Mouse (Mus musculus): ENCODE measurements around the gene Car12.
A peak's percentile ranks its signal among the peaks of the same experiment; 100 is the strongest.

The Car12 gene

DNA sequence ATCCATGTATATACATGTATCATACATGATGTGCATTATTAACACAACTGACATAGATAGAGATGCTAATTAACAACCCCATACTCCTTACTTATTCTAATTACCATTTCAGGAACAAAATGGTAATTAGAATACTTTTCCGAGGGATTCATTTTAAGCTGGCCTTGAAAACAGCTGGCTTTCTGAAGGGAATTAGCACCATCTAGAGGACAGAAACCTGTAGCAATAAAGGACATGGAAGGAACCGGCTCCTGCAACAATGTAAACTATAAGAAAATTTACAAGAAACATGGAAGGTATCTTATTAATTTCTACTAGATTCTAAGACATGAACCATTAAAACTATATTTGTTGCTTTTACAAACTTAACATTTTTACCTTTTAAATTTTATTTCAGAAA is 74.3 kb downstream of the Car12 start:
- DNase-seq = peak; percentile 43 to 63

DNA sequence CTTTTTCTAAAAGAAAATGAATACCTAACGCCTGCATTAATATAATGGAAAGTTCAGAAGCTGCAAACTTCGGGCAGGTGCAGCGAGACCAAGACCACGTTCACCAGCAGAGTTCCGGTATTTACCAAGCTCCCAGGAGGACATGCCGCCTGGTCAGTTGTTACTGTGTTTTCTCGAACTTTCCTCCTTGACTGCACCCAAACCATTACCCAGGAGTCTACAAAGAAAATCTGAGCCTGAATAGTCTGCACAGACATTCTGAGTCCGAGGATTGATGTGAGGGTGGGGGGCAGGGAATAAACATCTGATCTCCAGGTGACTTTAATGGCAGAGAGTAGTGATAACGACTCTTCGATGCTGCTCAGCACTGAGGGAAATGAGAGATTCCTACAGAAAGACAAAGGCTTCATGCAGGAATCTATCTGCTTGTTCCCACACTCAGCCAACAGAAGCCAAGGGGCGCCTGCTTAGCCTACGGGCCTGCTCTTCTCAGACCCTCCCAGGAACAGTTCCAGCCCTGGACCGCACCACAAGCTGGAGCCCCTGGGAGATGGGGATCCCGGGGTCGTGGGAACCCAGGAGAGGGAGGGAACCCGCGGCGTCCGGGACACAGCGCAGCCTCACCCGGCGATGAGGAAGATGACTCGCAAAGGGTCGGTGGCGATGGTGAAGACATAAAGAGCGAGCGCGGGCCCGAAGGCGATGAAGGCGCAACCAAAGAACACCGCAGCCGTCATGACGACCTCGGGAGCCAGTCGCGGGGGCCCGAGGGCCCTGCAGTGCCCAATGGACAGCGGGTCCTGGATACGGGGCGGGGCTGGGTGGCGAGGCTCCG is 81.4 kb downstream of the Car12 start:
- DNase-seq = peak; percentile 12 to 37

DNA sequence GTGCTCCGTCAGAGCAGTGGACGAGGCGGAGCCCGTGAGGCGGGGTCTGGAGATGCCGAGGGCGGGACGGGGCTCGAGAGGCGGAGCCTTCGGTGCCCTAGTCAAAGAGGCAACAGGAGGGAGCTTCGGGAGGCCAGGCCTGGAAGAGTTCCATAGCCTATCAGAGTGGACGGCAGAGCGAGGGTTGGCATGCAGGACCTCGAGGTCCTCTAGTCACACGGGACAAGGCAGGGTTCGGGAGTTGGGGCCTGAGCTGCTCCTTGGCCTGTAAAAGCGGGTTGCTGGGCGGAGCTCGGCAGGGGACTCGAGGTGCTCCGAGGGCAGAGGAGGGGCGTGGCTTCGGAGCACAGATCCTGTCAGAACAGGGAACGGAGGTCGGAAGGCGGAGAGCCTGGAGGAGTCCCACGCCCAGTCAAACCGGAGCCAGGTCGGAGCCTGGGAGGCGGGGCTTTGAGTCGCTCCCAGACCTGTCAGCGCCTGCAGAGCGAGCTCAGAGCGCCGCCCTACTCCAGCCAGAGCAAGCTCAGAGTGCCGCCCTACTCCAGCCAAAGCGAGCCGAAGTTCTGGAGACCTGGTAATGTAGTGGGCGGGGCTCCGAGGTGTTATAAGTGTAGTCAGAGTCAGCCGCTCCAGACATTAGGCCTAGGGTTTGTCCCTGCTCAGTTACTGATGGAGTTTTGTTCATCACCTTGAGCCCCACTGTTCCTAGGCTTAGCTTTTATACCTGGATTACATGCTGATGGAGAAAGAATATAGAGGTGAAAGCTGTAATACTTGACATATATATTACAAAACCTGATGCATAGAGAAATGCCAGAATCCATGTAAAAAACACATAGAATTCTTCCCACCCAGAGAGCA is 82.2 kb downstream of the Car12 start, which contains the start of gene Aph1b:
Gene Aph1b (minus strand): TSS at position 27 of the 861 bp plus-strand sequence.
- DNase-seq = peak; percentile 96 to 97

DNA sequence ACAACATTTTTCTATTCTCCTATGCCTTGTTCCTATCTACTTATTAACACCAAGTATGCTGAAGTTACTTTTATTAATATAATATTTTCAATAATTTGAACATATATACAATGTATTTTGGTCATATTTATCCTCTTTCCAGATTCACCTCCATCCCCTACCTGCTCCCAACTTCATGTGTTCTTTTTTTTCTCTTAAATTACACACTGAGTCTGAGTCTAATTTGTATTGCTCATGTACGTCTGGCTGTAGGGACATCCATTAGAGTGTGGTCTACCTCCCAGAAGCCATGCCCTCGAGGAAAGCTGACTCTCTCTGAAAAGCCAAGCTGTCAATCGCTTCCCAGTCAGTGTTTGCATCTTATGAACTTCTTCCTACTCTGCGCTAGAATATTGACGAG is 83.3 kb downstream of the Car12 start, which contains the start of gene Gm10647:
Gene Gm10647 (plus strand): TSS at position 301 of the 400 bp plus-strand sequence.
- DNase-seq = no peak

DNA sequence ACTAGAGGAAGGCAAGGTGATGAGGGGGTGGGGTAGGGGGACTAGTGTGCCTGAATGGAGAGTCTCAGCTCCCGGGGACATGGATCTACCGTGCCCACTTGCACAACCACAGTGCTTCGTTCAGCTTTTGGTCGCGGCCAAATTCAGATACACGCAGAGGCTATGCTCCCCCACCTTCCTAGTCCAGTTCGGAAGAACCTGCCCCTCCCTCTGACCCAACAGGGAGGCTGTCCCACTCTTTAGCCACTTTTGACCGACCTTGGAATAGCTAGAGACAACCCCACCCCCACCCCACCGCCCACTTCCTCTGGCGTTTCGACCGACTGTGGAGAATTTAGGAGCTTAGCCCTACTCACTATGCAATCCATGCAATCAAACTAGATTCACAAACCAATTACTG is 88.5 kb downstream of the Car12 start:
- DNase-seq = no peak

DNA sequence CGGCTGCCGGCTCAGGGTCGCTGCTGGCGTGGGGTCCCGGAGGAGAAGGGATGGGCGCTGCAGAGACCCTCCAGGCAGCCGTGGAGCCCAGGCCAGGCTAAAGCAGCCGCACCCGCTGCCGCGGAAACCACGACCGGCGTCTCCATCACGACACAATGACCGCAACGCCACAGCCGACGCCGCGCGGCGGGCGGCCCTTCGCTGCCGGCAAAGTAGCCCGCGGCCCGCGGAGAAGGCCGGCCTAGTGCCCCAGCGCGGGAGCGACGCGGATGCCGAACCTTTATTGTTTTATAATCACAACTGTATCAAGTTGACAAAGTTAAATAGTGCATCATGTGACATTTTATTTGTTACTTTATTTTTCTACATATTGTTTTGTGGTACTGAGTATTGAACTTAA is 92.5 kb downstream of the Car12 start:
- DNase-seq = peak in 1 of 2 experiments; percentile 14

DNA sequence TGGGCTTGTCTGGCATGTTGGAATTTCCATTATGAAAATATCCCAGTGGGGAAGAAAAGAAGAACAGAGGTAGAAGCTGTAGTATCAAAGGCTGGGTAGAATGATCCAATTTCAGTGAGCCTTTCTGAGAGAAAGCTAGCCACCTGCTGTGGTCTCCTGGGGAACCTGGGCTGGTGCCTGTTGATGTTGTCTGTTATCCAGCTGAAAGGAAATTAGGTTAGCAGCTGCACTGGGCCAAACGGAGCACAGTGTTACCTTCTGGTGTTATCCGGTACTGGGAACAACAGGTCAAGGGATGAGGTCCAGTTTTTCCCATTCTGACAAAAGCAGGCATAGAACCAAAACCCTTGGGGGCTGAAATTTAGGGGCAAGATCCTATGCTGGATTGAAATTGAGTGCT is 99.9 kb downstream of the Car12 start:
- DNase-seq = no peak
